Mouse (Mus musculus) MEL (cell line): ENCODE data around the gene Zfp991. TPM values are rescaled to one million over a fixed set of nuclear protein-coding genes. Genes with fewer than 3 reads are reported as not detected.
"Not testable (repeated sequence)": the region's sequence is repeated elsewhere in the genome, so short reads cannot be mapped to it uniquely, and the experiment has no call there.

ENCODE experiments used
- DNase-seq: peaks from one replicate; pipeline ENCODE4 v3.0.0; 2011; ENCODE audit warnings: low read depth, low spot score
- H3K27ac ChIP-seq: 2 replicates; pipeline ENCODE4 v1.5.1; 2012; ENCODE audit warnings: low read depth, mild to moderate bottlenecking, control low read depth, low read length, moderate library complexity; ENCODE audit not compliant: control insufficient read depth
- H3K27me3 ChIP-seq, 2 experiments: fragments of 150-350 bp in 1 of 2; sonication (generic) in 1 of 2; 2 replicates each; pipeline ENCODE4 v1.6.1; 2012; ENCODE audit warnings: low read length in 2 of 2, mild to moderate bottlenecking in 2 of 2, improper control_type of control experiment in 1 of 2, moderate library complexity in 1 of 2; ENCODE audit not compliant: insufficient read depth in 2 of 2, control insufficient read depth in 1 of 2
- H3K36me3 ChIP-seq, 2 experiments: 2 replicates each; pipeline ENCODE4 v1.6.1; 2012 to 2014; ENCODE audit warnings: low read length in 2 of 2, improper control_type of control experiment in 1 of 2, inconsistent platforms in 1 of 2, mild to moderate bottlenecking in 1 of 2; ENCODE audit not compliant: insufficient read depth in 2 of 2, control insufficient read depth in 1 of 2
- H3K4me1 ChIP-seq, 2 experiments: fragments of 150-350 bp in 1 of 2; sonication (generic) in 1 of 2; 2 replicates each; pipeline ENCODE4 v1.6.1; 2012; ENCODE audit warnings: low read length in 2 of 2, improper control_type of control experiment in 1 of 2, mild to moderate bottlenecking in 1 of 2; ENCODE audit not compliant: insufficient read depth in 2 of 2, control insufficient read depth in 1 of 2
- H3K4me3 ChIP-seq, 2 experiments: fragments of 150-350 bp in 1 of 2; sonication (generic) in 1 of 2; 2 replicates each; pipeline ENCODE4 v1.5.1; 2012; ENCODE audit warnings: low read depth in 2 of 2, low read length in 2 of 2, mild to moderate bottlenecking in 2 of 2, moderate library complexity in 2 of 2, control low read depth in 1 of 2, improper control_type of control experiment in 1 of 2; ENCODE audit not compliant: control insufficient read depth in 1 of 2, insufficient read depth in 1 of 2
- H3K79me2 ChIP-seq: 2 replicates; pipeline ENCODE4 v1.6.1; 2012; ENCODE audit warnings: mild to moderate bottlenecking, low read length, moderate library complexity; ENCODE audit not compliant: control insufficient read depth, poor library complexity, insufficient read depth
- H3K9ac ChIP-seq: 2 replicates; pipeline ENCODE4 v1.6.1; 2012; ENCODE audit warnings: low read depth, mild to moderate bottlenecking, control low read depth, low read length, moderate library complexity; ENCODE audit not compliant: control insufficient read depth, poor library complexity, severe bottlenecking
- H3K9me3 ChIP-seq: fragments of 150-350 bp; sonication (generic); replicated peaks from 2 replicates; pipeline ENCODE4 v1.6.1; 2012; ENCODE audit warnings: mild to moderate bottlenecking, low read length, improper control_type of control experiment, moderate library complexity; ENCODE audit not compliant: insufficient read depth
- polyA plus RNA-seq, 2 experiments: library from polyadenylated mRNA; stranded (reverse) in 1 of 2; unstranded in 1 of 2; fragments of >175 nt in 1 of 2; fragments of >200 nt in 1 of 2; gene quantifications; 2 replicates each; pipeline versions ENCODE4 v1.2.1 to v1.2.4; 2012; ENCODE audit warnings: low replicate concordance in 2 of 2, low read depth in 1 of 2; ENCODE audit not compliant: insufficient read length in 2 of 2, insufficient read depth in 1 of 2, missing spikeins in 1 of 2
- total RNA-seq: library from RNA; depleted of rRNA; stranded (reverse); fragments of 300-350 nt; gene quantifications from 2 replicates; pipeline ENCODE4 v1.2.3, GENCODE M21; 2012; rRNA removed

The Zfp991 gene
- total and polyA plus RNA-seq, 3 experiments, result 1.7 to 1.9 TPM; not detected in 1

- not testable (repeated sequence) for H3K27ac ChIP-seq, H3K9me3 ChIP-seq, H3K4me3 ChIP-seq, H3K79me2 ChIP-seq, H3K9ac ChIP-seq, H3K36me3 ChIP-seq, DNase-seq, H3K27me3 ChIP-seq, H3K4me1 ChIP-seq
These were observed 93.8 kb downstream of the Zfp991 start for GRCm38 (mm10) chr4:147225616-147226015.

DNA sequence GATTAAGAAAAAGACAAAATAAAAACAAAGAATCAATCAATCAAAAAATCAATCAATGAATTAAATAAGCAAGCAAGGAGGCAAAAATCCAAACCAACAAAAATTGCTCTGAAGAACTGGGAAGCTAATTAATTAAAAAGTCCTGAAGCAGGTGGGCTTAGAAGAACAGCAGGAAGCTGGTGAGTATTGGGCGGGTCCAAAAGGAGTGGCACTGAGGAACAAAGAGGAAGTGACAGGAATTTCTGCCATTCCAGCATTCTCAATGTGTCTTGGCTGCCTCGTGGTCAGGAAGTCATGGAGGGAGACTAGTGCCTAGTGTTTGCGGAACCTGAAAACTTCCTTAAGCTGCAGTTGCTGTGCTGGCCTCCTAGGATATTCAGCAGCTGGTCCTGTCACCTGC, 98.2 kb downstream of the Zfp991 start:
- not testable (repeated sequence) for H3K27ac ChIP-seq, H3K79me2 ChIP-seq, H3K4me3 ChIP-seq, DNase-seq, H3K4me1 ChIP-seq, H3K36me3 ChIP-seq, H3K9me3 ChIP-seq, H3K9ac ChIP-seq, H3K27me3 ChIP-seq

Other genes starting within 250 kb of the Zfp991 start
- gene Gm21411, start 222.4 kb upstream of the Zfp991 start, total RNA-seq, result not detected in 2 replicates
- not detected for gene Gm21411, start 222.4 kb upstream of the Zfp991 start, polyA plus RNA-seq
- not detected in 2 replicates for gene Zfp989, start 160.1 kb upstream of the Zfp991 start, total RNA-seq
- gene Zfp989, start 160.1 kb upstream of the Zfp991 start, polyA plus RNA-seq, result under 1 TPM in 1 of 2 experiments, not detected in 1; 0.04 TPM
- 1.1 and 1.4 TPM in 2 replicates for gene Rex2, start 110.2 kb upstream of the Zfp991 start, total RNA-seq
- under 1 TPM in 1 of 2 experiments, not detected in 1; 0.52 TPM for gene Rex2, start 110.2 kb upstream of the Zfp991 start, polyA plus RNA-seq
- 0.19 and 0.23 TPM in 2 replicates for gene Zfp988, start 173.6 kb downstream of the Zfp991 start, total RNA-seq
- under 1 TPM in 1 of 2 experiments, not detected in 1; 0.43 TPM for gene Zfp988, start 173.6 kb downstream of the Zfp991 start, polyA plus RNA-seq
- 0.23 and 0.58 TPM in 2 replicates for gene Zfp978, start 229.3 kb downstream of the Zfp991 start, total RNA-seq
- gene Zfp978, start 229.3 kb downstream of the Zfp991 start, polyA plus RNA-seq, result under 1 TPM in 1 of 2 experiments, not detected in 1; 0.28 TPM